Mouse (Mus musculus): ENCODE measurements at regions not wholly inside any gene's neighbourhood (a gene's known extent, or its start where the extent isn't known, plus 50 kb on each side); places are given as distances from the start of the nearest gene placed in this dataset.

DNA sequence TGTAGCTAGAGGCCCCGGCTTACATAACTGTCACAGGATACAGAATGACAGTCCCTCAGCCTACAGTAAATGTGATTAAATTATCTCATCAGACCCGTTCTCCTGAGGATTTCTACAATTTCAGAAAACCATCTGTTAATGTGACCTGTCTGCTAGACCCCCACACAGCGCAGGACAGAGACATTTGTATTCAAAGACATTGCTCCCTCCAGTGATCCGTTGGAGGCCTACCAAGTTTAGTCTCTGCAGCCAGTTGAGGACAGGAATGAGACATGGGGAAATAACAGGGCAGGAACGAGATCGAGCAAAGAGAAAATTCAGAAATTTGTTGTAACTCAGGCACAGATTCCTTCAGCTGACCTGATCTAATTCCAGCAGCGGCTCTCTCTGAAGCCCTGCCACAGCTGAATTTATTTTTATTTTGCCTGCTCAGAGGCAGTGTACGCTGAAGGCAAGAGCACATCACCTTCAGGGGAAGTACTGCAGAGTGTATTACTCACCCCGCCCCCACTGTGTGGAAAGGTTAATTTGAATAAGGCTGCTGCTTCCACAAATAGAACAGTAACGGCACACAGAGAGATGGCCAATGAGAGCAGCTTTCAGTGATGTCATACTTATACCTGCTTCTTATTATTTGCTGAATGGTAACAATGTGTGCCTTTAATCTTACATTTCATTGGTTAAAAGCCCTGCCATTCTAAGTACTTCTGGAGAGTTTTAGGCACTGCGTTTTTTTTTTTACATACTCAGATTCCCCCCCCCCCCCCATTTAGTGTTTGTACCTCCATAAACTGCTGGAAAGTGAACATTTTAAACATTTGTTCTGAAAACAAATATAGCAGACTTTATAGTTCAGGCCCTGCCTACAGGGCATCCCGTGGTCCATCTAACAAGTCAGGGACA, 176.9 kb upstream of the Klf12 start:
- DNase-seq: peak; percentile 84 to 86
- intact Hi-C loops (cut with DNase I): loop anchor here (5.0 to 10.0 kb wide), 2 partner anchors 174 to 913 kb away; no protein-coding TSS in a partner anchor

DNA sequence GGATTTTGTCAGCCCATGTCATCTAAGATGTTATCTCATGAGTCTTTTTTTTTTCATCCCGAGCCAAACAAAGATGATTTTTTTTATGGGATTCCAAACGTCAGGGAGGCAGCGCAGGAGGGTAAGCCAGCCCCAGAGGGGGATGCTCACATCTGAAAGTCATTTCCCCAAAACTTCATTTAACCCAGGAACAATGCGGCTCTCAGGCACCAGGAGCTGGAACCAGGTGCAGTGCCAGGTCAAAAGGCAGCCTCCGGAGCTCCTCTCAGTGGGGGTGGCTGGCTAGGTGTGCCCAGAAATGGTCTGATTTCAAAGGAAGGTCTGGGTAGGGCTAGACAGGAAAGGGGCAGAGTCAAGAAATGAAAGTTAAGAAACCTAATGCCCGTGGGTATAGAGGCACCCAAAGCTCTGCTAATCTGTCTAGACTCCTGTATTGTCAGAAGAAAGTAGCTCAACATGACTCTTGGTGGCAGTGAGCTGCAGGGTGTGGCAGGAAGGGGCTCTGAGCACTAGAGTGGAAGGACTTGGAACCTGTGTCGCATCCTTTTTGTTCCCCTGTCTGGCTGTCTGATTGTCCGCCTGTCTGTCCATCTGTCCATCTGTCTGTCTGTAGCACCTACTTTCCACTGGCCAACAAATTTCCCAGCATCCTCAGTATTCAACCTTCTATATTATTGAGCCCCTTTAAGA, 175.3 kb upstream of the Klf12 start:
- no peak for DNase-seq
- intact Hi-C loops (cut with DNase I): loop anchor here (5.0 to 10.0 kb wide), 5 partner anchors 172 to 915 kb away; no protein-coding TSS in a partner anchor

DNA sequence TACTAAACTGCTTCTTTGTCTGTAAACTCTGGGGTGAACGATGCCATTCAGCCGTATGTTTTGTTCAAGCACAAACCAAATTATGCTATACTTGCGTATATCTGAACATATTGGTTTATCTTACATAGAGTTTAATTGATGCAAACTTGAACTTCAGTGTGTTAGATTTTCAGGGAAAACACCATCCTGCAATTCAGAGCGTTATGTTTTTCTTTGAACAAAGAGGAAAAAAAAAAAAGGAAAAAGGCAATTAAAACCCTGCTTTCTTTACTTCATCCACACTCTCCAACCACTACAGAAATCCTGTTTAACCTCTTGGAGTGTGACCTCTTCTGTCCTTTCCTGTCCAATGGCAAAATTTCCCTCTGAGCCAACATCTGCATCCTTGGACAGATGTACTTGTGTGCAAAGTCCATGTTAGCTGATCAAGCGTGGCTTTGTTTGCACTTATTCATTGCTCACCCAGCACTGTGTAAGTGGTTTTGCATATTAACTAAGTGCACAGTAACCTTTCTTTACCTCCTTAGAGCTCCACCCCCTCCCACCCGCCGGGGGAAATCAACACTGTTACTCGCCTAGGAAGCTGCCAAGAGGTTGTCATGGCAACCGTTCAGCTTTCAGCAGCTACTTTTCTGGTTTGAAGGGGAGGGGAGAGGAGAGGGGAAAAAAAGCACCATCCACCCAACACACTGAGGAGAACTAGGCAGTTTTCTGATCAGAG, 174.4 kb upstream of the Klf12 start:
- peak; percentile 48 to 55 for DNase-seq
- intact Hi-C loops (cut with DNase I): loop anchor here (5.0 to 10.0 kb wide), 3 partner anchors 284 to 527 kb away; no protein-coding TSS in a partner anchor

DNA sequence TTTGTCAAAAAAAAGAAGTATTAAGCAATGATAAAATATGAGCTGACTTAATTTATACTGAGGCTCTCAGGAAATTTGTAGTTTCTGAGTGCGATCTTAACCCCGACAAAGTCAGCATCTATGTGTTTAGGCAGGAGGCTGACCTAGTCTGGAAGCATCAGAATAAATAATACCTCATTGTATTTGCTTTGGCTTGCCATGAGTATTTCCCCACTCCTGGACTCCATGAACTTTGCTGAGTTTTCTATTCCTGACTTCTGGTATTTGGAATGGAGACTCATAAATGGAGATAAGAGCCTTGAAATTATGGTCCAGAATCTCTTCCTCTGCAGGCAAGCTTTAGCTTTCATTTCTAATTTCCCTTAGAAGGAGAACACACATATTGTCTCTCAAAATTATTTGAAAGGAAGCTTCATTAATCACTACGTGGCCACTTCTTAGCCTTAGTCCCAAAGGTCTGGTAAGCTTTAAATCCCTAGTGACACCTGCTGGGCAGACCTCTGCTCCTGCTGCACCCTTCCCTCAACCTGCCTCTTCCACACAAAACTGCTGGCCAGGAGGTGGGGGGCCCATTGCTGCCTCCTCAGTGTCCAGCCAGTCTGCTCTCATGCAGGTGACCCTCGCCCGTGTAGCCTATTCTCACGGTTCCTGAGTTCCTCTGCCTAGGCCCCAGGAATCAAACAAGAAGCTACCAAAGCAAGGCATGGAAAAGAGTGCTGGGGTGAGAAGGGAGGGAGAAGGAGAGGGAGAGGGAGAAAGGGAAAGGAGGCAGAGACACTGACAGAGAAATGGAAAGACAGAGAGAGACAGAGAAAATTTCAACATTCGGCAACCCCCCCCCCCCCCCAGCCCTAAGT, 173.6 kb upstream of the Klf12 start:
- intact Hi-C loops (cut with DNase I): loop anchor here (5.0 to 10.0 kb wide), 3 partner anchors 283 to 526 kb away; no protein-coding TSS in a partner anchor
- peak in 1 of 2 experiments; percentile 24 for DNase-seq

DNA sequence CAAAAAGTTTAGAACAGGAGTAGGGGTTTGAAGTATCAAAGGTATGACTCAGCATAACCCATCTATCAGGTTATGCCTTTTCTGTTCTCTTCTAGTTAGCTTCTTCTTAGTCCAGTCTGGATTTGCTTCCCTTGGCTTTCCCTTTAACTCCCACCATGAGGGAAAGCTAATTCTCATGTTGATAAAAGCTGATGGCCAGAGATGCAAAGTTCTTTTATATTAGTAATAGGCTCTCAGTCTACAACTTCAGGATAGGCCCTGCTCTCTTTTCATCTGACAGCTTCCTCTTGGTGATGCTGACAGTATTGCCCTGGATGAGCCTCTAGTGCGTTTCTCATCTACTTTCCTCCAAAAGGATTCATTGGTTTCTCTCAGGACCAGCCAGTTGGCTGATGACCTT, 161.7 kb upstream of the Klf12 start:
- intact Hi-C loops (cut with DNase I): no loop called here
- DNase-seq: no peak

DNA sequence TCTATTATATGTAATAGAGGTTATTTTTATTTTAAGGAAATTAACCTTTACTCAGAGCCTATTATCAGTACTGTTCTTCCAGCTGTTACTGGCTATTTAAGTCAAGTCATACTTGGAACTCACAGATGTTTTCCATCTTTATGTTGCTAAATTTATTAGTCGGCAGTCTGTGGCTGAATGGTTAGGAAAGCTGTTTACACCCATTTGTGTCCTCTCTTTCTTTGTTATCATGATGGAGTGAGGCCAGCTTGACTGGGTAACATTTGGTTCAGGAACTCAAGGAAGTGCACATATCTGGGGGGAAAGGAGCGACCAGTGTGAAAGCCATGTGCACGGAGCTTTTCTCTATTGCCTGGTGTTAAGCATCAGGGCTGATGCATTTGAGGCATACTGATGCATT, 160.4 kb upstream of the Klf12 start:
- DNase-seq: peak in 1 of 2 experiments; percentile 27

DNA sequence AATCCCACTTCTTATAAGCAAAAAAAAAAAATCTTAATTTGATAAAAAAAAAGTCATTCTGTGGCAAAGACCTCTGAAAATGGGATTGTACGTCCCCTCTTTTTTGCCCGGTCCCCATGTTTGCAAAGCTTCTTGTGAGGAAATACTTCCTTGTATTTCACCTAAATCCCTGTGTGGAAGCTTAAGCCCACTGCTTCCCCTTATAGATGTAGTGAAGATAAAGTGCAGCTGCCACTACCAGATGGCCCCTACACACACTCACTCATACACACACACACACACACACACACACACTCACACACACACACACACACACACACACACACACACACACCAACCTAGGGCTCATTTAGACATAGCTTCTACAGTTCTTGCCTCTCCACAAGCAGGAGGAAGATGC, 159.6 kb upstream of the Klf12 start:
- no peak for DNase-seq
- intact Hi-C loops (cut with DNase I): no loop called here

More for the DNA sequence above, 160.4 kb upstream of the Klf12 start:
- intact Hi-C loops (cut with DNase I): no loop called here

DNA sequence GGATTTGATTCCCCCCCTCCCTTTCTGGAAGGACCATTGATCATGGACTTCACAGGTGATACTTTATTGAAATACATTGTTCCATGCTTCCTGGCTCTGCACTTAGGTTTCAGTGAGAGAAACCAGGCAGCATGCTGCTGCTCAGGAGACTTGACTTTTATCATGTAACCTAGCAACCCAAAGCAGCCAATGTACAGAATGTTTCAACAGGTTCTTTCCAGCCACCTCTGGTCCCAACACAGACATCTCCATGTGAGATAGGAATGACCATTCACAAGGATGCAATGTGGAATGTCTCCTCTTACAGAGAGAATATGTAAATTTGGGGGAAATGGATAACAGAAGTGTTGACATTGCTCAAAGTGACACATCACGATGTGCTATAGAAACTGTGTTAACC, 153.1 kb upstream of the Klf12 start:
- intact Hi-C loops (cut with DNase I): no loop called here
- DNase-seq: no peak

DNA sequence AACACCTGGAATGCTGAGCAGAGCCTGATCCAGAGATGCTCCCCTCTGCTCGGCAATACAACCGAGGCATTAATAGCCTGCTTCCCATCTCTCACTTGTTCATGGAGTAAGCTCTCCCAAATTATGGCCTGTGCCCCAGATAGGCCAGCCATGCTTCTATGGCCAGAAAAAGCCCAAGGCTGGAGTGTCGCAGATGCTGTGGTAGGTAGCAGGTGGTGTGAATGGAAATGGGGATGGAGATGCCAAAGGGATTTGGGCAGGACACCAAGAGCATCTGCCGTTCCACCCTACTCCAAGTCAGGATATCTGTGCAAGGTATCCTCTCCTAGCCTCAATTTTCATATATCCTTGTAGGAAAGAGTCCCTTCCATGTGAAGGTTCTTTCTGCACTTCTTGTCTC, 145.2 kb upstream of the Klf12 start:
- DNase-seq: no peak
- intact Hi-C loops (cut with DNase I): no loop called here

DNA sequence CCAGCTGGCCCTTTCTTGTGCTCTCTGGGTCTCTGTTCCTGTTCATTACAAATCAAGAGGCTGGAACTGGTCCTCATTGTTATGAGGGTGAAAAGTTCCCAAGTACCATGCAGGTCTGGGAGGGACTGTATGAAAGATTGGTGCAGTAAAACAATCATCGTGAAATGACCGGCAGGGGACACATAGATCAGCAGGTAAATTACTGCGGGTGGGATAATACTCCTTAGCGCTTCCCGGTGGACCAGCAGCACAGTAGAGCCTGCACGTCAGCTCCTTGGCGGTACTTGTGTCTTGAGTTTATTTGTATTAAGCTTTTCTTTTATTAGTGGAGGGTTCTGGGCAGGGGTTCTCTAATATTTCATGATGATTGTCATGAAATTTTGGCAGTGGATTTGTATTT, 141.9 kb upstream of the Klf12 start:
- no peak for DNase-seq
- intact Hi-C loops (cut with DNase I): no loop called here

DNA sequence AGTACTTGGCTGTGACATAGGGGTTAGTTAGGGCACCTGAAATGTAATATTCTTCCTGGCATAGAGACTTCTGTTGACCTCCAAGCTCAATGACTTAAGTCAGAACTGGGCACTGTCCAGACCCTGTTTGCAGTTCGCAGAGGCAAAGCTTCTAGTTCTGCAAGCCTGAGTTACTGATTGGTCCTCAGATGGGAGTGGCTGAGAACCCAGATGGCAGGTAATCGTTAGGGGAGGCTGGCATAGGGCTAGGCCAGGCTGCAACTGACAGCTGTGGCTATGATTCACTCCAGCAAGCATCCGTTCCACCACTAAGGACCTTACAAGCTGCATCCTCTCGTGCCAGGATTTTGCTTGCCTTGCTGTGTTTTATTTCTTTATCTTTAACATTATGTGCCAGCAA, 139.3 kb upstream of the Klf12 start:
- intact Hi-C loops (cut with DNase I): no loop called here
- no peak for DNase-seq

DNA sequence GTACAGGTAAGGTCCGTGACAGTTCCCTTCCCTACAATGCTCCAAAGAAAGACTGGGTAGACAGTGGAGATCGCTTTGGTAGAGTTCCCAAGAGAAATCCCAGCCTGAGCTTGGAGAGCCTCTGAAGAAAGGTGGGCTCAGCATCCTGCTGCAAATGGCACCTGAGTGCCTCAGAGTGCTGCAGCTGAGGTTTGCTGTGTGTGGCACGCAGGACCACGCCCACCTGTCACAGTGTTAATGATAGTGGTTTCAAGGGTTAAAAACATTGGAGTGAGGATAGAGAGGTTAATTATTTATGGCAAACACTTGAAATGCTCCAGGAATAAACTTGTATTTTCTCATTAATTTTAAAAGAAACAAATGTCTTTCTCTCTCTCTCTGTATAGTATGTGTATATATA, 137.2 kb upstream of the Klf12 start:
- intact Hi-C loops (cut with DNase I): no loop called here
- DNase-seq: no peak

DNA sequence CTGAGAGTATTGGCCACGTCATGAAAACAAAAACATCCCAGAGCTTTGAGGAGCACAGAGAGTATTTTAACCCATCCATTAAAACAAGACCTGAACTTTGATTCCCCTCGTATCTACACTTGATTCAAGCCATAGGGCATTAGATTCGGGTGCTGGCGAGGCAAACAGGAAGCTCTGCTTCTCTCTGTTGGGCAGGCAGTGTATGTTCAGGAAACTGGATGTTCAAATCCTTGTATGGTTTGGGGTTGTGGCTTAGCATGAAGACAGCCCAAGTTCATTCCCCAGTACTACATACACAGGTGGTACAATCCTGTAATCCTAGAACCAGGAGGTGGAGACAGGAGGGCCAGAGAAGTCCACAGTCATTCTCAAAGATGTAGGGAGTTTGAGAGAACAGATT, 130.6 kb upstream of the Klf12 start:
- intact Hi-C loops (cut with DNase I): no loop called here
- DNase-seq: no peak

DNA sequence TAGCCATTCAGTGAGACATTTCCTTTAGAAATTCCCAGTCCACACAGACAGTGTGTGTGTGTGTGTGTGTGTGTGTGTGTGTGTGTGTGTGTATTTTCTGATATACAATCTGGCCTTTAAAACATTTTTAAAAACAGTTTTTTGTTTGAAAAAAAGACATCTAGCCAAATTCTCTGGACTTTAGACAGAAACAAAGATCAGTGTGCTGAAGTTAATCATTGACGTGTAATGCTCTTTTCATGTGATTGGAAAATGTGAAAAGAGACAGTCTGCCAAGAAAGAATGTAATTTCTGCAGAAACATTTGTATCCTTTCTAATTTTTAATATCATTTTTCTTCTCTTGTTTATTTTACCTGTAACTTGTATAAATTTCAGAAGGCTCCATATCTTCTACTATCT, 127.7 kb upstream of the Klf12 start:
- DNase-seq: no peak
- intact Hi-C loops (cut with DNase I): no loop called here

DNA sequence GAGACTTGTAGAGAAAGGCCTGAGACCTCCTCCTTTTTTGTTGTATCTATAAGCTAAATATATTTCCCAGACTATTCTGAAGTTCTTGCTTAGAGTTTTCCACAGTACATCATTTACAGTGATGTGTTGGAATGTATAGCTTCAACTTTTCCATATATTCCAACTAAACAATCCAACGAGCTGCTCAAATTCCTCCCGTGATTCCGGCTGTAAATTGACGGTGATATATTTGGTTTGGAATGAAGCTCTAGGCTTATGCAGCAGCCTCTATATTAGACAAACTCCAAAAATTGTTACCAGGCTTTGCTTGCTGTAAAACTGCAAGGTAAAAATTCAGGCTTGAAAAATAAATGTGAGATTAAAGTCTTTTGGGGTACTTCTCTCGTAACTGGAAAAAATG, 112.7 kb upstream of the Klf12 start:
- intact Hi-C loops (cut with DNase I): no loop called here
- no peak for DNase-seq

DNA sequence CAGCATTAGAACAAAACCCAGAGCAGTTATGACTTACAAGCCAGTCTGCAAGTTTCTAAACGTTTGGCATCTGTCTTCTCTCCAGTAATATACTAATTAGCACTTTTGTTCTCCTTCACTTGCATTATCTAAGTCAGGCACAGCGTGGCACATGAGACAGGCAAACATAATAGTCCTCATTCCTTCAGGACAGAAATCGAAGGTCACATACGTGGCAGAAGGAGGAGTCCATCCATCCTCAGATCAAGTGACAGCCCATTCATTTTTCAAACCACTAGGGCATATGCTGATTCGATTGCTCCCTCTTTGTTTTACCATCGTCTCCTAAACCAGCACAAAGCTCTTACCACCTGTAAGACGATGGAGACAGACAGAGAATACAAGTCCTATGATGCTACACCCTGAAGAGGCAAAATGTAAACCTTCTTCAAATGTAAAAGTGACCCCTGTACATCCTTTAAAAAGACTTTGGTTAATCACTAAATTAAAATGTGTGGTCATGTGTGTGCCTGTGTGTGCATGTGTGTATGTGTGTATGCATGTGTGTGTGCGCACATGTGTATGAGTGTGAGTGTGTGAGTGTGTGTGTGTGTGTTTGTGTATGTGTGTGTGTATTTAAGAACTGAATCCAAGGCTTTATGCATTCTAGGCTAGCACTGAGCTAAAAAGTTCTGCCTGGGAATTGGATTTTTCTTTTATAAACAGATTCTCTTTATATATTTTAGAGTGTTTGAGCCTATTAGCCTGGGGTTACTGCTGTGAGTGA, 90.9 kb upstream of the Klf12 start:
- intact Hi-C loops (cut with DNase I): no loop called here
- no peak for DNase-seq

DNA sequence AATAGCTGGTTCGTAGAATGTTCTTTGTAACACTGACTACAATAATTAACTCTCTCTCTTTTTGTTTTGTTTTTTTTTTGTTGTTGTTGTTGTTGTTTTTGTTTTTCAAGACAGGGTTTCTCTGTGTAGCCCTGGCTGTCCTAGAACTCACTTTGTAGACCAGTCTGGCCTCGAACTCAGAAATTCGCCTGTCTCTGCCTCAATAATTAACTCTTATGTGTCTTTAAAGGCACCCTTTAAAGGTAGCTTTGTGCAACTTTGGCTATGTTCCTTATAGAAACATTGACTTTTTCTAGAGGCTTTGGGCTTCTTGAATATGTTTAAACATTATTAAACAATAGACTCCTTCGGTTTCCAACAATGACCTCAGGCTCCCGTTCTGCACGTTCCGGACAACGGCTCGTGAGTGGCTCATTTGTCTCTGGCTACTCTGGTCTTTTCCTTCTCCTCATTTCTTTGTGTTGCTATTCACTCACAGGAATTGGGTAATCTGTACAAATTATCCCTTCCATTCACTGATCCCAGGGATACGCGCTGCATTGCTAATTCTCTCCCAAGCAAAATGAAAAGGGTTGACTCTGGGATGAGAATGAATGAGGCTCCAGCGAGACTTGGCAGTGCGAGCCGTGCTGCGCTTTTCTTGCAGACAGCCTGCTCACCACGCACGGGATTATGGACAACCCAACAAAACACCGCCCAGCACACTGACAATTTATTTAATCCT, 90.2 kb upstream of the Klf12 start:
- intact Hi-C loops (cut with DNase I): no loop called here

DNA sequence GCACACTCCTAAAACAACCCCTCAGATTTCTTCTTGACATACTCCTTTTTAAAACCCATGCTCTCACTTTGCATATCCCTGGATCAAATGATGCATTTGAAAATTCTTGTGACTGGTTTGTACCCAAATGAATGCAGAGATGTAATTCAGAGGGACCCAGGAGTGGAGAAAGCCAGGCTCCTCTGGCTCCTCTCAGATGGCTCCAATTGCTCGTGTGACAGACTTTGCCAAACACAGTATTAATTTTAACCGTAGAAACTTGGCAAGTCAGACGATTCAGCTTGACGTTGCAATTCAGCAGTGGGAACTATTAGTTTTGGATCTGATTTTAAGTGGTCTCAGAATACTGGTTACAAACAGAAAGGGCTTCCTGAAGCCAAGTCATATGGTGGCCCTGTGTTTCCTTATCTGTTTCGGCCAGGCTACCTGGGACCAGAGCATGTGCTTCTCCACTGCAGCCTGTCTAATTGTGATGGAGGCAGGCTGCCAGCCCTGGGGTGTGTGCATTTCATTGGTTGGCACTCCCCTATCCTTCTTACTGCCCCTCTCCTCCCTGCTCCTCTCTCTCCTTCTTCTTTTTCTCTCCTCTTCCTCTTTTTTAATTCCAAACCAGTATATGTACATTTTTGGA, 81.9 kb upstream of the Klf12 start:
- intact Hi-C loops (cut with DNase I): no loop called here
- no peak for DNase-seq

More for the DNA sequence above, 90.2 kb upstream of the Klf12 start:
- no peak for DNase-seq

Measured in heart, postnatal 10 days (tissue).